Mouse (Mus musculus): ENCODE data around the gene Socs4.

- TF ChIP-seq CTCF (IDR thresholded peaks at IDR 0.05; ENCODE audit: control insufficient read depth, insufficient read depth, insufficient replicate concordance, low read depth, low read length) (no peak), POLR2A (IDR thresholded peaks at IDR 0.05; ENCODE audit: control insufficient read depth, low read depth, low read length) (no peak)
Observed at GRCm38 (mm10) chr14:47341811-47342291, 65.1 kb downstream of the Socs4 start.
